Mouse (Mus musculus): ENCODE data around the gene Pla2g12b. TPM values are rescaled to one million over a fixed set of nuclear protein-coding genes. Genes with fewer than 3 reads are reported as not detected.

Pla2g12b gene
- polyA plus RNA-seq, 1 experiment from 2014 or later: not detected

Other genes with a start within 250 kb of the Pla2g12b start
- 24.4 and 29.0 TPM in 2 replicates for gene Sept10, start 181.8 kb upstream of the Pla2g12b start, polyA plus RNA-seq (2016; fragmentation: Nextera tagmentation; extraction: Ambion mirVana)
- 19.6 and 20.8 TPM in 2 replicates for gene Sowahc, start 181.7 kb upstream of the Pla2g12b start, polyA plus RNA-seq (2016; fragmentation: Nextera tagmentation; extraction: Ambion mirVana)
- gene P4ha1, start 80.4 kb upstream of the Pla2g12b start, polyA plus RNA-seq (2016; fragmentation: Nextera tagmentation; extraction: Ambion mirVana): 50.4 and 54.5 TPM in 2 replicates
- gene Gm10273, start 8.0 kb upstream of the Pla2g12b start, polyA plus RNA-seq (2016; fragmentation: Nextera tagmentation; extraction: Ambion mirVana): 5.1 TPM in 1 of 2 replicates, not detected in the other
- 0.59 and 0.68 TPM in 2 replicates for gene Oit3, start 38.1 kb downstream of the Pla2g12b start, polyA plus RNA-seq (2016; fragmentation: Nextera tagmentation; extraction: Ambion mirVana)
- gene Gm10322, start 212.4 kb downstream of the Pla2g12b start, polyA plus RNA-seq (2016; fragmentation: Nextera tagmentation; extraction: Ambion mirVana): not detected in 2 replicates
- gene Mcu, start 213.0 kb downstream of the Pla2g12b start, polyA plus RNA-seq (2016; fragmentation: Nextera tagmentation; extraction: Ambion mirVana): 23.2 and 29.2 TPM in 2 replicates